Mouse (Mus musculus) stomach, embryonic 16.5 days (tissue): Measurements from ENCODE around the gene Il33. TPM values are rescaled to one million over a fixed set of nuclear protein-coding genes. Genes with fewer than 3 reads are reported as not detected.

Experiments
- ATAC-seq: fragments of 200-750 bp; cut with Nextera tagmentation; 2 replicates; pipeline ENCODE4 v1.8.0; 2017; ENCODE audit warnings: moderate number of reproducible peaks, moderate TSS enrichment; ENCODE audit not compliant: insufficient read depth, low FRiP score
- H3K27ac ChIP-seq: fragments of 300-500 bp; sonication (generic); 2 replicates; pipeline ENCODE4 v1.5.1; 2014; ENCODE audit warnings: low read length
- H3K27me3 ChIP-seq: fragments of 300-500 bp; sonication (generic); 2 replicates; pipeline ENCODE4 v1.6.1; 2014; ENCODE audit warnings: low read length, control low read depth, mixed read lengths; ENCODE audit not compliant: control insufficient read depth, insufficient read depth
- H3K36me3 ChIP-seq: fragments of 300-500 bp; sonication (generic); 2 replicates; pipeline ENCODE4 v1.6.1; 2014; ENCODE audit warnings: low read length; ENCODE audit not compliant: control insufficient read depth, insufficient read depth
- H3K4me1 ChIP-seq: fragments of 300-500 bp; sonication (generic); 2 replicates; pipeline ENCODE4 v1.6.1; 2014; ENCODE audit warnings: low read length, control low read depth, mixed read lengths; ENCODE audit not compliant: control insufficient read depth, insufficient read depth
- H3K4me2 ChIP-seq: fragments of 300-500 bp; sonication (generic); 2 replicates; pipeline ENCODE4 v1.6.1; 2014; ENCODE audit warnings: low read depth, low read length, mixed read lengths
- H3K4me3 ChIP-seq: fragments of 300-500 bp; sonication (generic); replicated peaks from 2 replicates; pipeline ENCODE4 v1.5.1; 2014; ENCODE audit warnings: mild to moderate bottlenecking, low read length
- H3K9ac ChIP-seq: fragments of 300-500 bp; sonication (generic); 2 replicates; pipeline ENCODE4 v1.6.1; 2014; ENCODE audit warnings: low read length
- H3K9me3 ChIP-seq: fragments of 300-500 bp; sonication (generic); replicated peaks from 2 replicates; pipeline ENCODE4 v1.6.1; 2016; ENCODE audit warnings: low read length, control low read depth; ENCODE audit not compliant: control insufficient read depth
- WGBS: fragments of 180-500 bp; shearing (Covaris S2); extraction: QIAGEN DNeasy Blood & Tissue Kit; methylation state at CpG from one replicate; pipeline ENCODE4 v1.1.7; 2014; 5-methylcytosine and 5-hydroxymethylcytosine counted together
- polyA plus RNA-seq: library from polyadenylated mRNA; unstranded; fragments of >200 nt; fragmentation: Nextera tagmentation; extraction: Ambion mirVana; gene quantifications from 2 replicates; pipeline ENCODE4 v1.2.1, GENCODE M21; 2015

Gene Il33
- polyA plus RNA-seq, 1 experiment from 2014 or later = 15.0 TPM

DNA sequence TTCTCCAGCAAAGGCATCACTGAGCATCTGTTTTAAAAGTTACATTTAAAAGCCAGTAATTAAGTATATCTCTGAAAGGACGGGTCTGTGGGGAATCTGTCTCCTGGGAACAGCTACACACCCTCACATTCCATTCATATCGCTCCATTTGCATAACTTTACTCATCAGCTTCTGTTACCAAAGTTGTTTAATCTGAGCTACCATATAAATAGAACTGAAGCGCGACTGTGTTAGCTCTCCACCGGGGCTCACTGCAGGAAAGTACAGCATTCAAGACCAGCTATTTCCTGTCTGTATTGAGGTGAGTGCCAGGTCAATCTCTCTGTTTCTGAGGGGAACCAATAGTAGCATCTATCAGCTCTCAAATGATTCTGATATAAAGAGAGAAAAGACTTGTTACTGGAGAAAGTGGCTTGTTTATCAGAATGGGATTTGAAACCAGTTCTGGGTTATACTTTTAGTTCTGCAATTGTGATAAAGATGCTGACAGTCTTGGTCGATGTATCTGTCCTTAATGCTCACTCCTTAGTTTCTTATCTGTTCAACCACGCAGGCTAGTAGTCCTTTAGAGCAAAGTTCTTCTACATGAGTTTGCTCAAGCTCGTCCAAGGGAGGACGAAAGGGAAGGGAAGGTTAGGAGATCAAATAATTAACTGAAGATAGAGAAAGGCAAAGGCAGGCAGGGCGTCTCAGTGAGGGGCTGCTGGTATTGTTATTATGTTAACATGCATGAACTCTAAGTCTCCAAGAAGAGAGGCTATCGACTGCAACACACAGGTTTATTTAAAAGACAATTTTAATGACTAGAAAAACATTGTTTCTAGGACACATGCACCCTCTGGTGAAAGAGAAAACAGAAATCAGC, 20.9 kb downstream of the Il33 start:
- Histone ChIP-seq H3K4me3 (no peak overlapping the region), H3K27ac (no peak overlapping the region), H3K27me3 (no peaks in the 10 kb centered on the region; the same call in 1 of the 2 replicates), H3K4me1 (0 out of 2 replicates have a peak, but pooled peaks cover 5% of the 10 kb centered on the region), H3K9ac (no peak overlapping the region), H3K9me3 (no peaks in the 10 kb centered on the region), H3K4me2 (no peak overlapping the region), H3K36me3 (no peaks in the 10 kb centered on the region)
- no peak for ATAC-seq
- 16% methylated on average over 11 of the region's 11 CpGs for WGBS

DNA sequence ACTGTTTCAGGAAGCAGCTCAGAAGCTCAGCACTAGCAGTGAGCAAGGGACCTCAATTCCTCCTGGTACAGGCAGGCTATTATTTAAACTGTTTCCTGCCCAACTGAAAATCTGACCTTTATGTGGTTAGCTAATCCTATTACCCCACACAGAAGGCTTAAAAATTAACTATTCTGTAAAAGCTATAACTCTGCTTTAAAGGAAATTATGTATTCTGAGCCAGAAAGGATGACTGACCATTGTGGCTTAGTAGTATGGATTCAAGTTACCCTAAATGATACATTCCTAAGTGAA, 21.5 kb downstream of the Il33 start:
- H3K36me3 ChIP-seq = no peaks in the 10 kb centered on the region
- no peak overlapping the region for H3K4me2 ChIP-seq
- H3K27ac ChIP-seq = no peak overlapping the region
- H3K4me3 ChIP-seq = no peak overlapping the region
- ATAC-seq = no peak
- no peak overlapping the region for H3K9ac ChIP-seq
- H3K4me1 ChIP-seq = 0 out of 2 replicates have a peak, but pooled peaks cover 5% of the 10 kb centered on the region
- no peaks in the 10 kb centered on the region; the same call in 1 of the 2 replicates for H3K27me3 ChIP-seq
- no peaks in the 10 kb centered on the region for H3K9me3 ChIP-seq

DNA sequence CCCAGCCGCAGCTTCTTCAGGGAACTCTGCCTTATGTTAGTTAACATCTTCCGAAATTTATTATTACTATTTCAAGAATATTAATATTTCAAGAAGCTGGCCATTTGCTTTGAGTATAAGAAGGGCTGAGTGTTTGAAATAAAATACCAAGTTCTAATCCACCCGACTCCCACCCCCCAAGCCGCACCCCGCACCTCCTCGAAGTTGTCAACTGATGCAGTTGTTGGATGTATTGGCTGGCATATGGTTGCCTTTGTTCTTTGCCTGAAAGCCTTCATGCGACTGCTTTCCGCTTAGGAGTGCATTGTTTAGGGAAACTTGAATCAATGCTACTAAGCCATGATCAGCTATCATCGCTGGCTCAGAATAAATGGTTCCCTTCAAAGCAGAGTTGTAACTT, 22.1 kb downstream of the Il33 start:
- Histone ChIP-seq H3K9me3 (no peaks in the 10 kb centered on the region), H3K4me3 (no peak overlapping the region), H3K4me1 (0 out of 2 replicates have a peak, but pooled peaks cover 5% of the 10 kb centered on the region), H3K36me3 (no peaks in the 10 kb centered on the region), H3K27ac (no peak overlapping the region), H3K27me3 (no peaks in the 10 kb centered on the region; the same call in 1 of the 2 replicates), H3K4me2 (no peak overlapping the region), H3K9ac (no peak overlapping the region)
- WGBS = 82% methylated on average over 9 of the region's 9 CpGs
- no peak for ATAC-seq

DNA sequence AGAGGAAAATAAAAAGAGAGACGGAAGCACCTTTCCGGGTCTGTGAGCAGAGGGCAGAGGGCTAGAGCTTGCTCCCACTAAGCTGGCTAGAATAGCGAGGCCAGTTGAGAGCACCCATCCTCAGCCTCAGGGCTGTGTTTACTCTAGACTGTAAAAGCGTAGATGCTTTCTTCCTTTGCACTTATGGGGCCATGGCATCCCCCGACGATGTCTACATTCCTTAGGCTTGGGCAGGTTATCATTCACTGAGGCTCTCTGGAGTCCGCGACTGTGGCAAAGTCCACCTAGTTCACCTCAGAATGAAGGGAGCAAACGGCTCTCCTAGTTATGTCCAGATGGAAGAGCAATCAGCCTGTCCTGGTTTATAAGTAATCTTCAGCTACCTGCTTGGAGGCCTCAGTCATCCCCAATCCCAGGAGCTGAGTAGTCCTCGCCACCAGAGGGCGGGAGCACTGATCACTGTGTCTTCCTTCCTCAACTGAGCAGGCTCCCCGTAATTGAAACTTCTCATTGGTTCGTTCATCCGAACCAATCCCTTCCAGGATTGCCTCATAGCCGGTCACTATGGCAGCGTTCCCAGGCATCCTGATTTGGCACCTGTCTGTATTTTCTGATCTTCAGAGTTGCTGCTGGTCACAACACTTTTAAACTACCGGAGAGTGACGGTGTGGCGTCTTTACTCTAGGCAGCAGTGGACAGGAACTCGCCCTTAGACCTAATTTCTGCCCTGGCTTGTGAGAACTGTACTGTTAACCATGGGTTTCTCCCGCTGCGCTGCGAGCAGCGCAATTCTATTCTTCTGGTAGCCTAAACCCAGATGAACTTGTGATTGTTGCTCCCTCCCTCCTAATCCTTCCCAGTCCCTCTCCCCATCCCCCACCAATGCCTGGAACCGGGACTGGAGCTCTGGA, 23.2 kb downstream of the Il33 start:
- Histone ChIP-seq H3K4me2 (peak overlapping the region; percentile 77), H3K36me3 (no peaks in the 10 kb centered on the region), H3K27ac (no peak overlapping the region), H3K9ac (peak overlapping the region; percentile 40; the same call in 1 of the 2 replicates), H3K27me3 (no peaks in the 10 kb centered on the region; the same call in 1 of the 2 replicates), H3K9me3 (no peaks in the 10 kb centered on the region), H3K4me1 (0 out of 2 replicates have a peak, but pooled peaks cover 5% of the 10 kb centered on the region), H3K4me3 (peak overlapping the region; percentile 44)
- WGBS = 23% methylated on average over 25 of the region's 25 CpGs
- peak; percentile 90 for ATAC-seq

DNA sequence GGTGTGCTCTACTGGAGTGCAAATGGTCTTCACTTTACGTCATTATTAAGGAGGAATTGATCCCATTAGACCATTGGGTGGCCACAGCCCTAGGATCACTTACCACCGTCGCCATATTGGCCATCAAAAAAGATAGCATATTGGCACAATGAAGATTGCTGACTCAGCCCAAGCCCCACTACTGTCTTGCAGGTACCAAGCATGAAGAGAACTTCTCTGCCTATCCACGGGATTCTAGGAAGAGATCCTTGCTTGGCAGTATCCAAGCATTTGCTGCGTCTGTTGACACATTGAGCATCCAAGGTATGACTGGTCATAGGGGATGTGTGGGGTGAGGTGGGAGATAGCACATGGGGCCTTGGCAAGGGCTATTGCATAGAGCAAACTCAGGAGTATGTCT, 27.6 kb downstream of the Il33 start:
- no peaks in the 10 kb centered on the region for H3K36me3 ChIP-seq
- no peak for ATAC-seq
- no peak overlapping the region for H3K27ac ChIP-seq
- 88% methylated on average over 5 of the region's 5 CpGs for WGBS
- no peaks in the 10 kb centered on the region for H3K9me3 ChIP-seq
- no peak overlapping the region for H3K9ac ChIP-seq
- no peaks in the 10 kb centered on the region for H3K4me1 ChIP-seq
- H3K4me2 ChIP-seq = no peak overlapping the region
- H3K27me3 ChIP-seq = no peaks in the 10 kb centered on the region; the same call in 1 of the 2 replicates
- no peak overlapping the region for H3K4me3 ChIP-seq

DNA sequence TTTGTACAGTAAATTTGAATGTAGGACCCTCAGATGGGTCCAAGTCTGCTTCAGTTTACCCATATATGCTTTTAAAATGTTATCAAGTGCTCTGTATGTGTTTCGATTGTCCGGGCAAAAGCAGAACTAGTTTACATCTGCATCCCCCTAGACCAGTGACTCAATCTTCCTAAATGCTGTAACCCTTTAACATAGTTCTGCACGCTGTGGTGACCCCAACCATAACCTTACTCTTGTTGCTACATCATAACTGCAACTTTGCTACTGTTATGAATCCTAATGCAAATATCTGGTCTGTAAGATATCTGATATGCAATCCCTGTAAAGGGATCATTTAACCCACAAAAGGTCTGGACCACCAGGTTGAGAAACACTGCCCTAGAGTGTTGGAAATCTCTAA, 28.9 kb downstream of the Il33 start:
- no peak for ATAC-seq
- no peaks in the 10 kb centered on the region for H3K4me1 ChIP-seq
- H3K4me3 ChIP-seq = no peak overlapping the region
- H3K27ac ChIP-seq = no peak overlapping the region
- H3K4me2 ChIP-seq = no peak overlapping the region
- H3K9me3 ChIP-seq = no peaks in the 10 kb centered on the region
- H3K9ac ChIP-seq = no peak overlapping the region
- H3K27me3 ChIP-seq = no peaks in the 10 kb centered on the region; the same call in 1 of the 2 replicates
- WGBS = 87% methylated on average over 3 of the region's 3 CpGs
- H3K36me3 ChIP-seq = no peaks in the 10 kb centered on the region

DNA sequence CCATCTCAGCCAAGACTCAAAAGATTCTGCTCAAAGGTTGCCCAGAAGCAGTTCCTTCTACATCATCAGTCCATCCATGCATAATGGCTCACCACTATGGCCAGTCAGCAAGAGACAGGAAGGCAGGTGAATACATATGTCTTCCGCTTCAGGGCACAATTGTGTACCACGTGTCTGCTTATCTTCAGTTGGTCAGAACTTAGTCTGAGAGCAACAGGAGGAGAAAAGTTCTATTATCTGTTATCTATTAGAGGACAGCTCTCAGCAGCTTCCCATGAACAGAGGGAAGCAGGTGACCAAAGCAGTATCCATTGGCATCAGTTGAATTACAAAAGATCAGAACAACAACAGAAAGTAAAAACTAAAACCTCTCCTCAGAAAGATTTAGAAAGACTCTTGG, 30.5 kb downstream of the Il33 start:
- Histone ChIP-seq H3K9me3 (no peaks in the 10 kb centered on the region), H3K9ac (no peak overlapping the region), H3K4me1 (no peaks in the 10 kb centered on the region), H3K36me3 (no peaks in the 10 kb centered on the region), H3K4me2 (no peak overlapping the region), H3K27ac (no peak overlapping the region), H3K27me3 (no peaks in the 10 kb centered on the region), H3K4me3 (no peak overlapping the region)
- WGBS = 72% methylated on average over 2 of the region's 2 CpGs
- ATAC-seq = no peak

DNA sequence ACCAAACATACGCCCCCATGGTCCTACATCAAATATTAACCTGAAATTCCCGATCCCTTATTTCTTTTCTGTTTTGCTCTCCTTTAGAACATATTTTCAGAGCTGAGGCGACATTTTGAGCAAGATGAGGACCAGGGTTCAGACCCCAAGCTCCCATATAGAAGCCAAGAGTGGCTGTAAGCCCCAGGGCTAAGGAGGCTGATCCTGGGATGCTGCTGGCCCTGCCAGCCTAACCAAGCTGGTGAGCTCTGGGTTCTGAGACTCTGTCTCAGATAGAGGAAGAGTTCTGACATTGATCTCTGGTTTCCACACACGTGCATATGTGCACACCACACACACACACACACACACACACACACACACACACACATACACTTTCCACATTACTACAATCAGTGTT, 36.0 kb downstream of the Il33 start:
- no peak overlapping the region for H3K27ac ChIP-seq
- H3K9me3 ChIP-seq = no peaks in the 10 kb centered on the region
- no peak overlapping the region for H3K9ac ChIP-seq
- no peak for ATAC-seq
- no peaks in the 10 kb centered on the region for H3K36me3 ChIP-seq
- no peaks in the 10 kb centered on the region for H3K4me1 ChIP-seq
- WGBS = 74% methylated on average over 4 of the region's 4 CpGs
- H3K4me2 ChIP-seq = no peak overlapping the region
- H3K27me3 ChIP-seq = no peaks in the 10 kb centered on the region
- H3K4me3 ChIP-seq = no peak overlapping the region

DNA sequence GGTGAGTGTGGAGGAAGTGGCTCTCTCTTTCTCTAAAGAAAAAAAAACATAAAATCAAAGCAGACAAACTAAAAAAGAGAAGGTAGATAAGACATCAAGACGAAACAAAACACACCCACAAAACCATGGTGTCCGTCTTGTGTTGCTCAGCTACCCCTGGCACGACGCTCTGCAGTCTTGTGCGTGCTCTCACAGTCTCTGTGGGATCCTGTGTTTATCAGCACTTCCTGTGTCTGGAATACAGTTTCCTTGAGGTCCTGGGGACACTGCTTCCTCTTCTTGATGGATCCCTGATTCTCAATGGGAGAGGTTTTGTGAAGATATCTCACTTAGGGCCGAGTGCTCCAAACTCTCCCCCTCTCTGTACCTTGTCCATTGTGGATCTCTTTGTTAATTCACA, 36.9 kb downstream of the Il33 start:
- WGBS = 77% methylated on average over 6 of the region's 6 CpGs
- Histone ChIP-seq H3K4me1 (no peaks in the 10 kb centered on the region), H3K27ac (no peak overlapping the region), H3K4me3 (no peak overlapping the region), H3K36me3 (no peaks in the 10 kb centered on the region), H3K9me3 (no peaks in the 10 kb centered on the region), H3K9ac (no peak overlapping the region), H3K4me2 (no peak overlapping the region), H3K27me3 (no peaks in the 10 kb centered on the region)
- no peak for ATAC-seq
